Mouse (Mus musculus) forebrain, embryonic 16.5 days (tissue): ENCODE measurements at regions not wholly inside any gene's neighbourhood (a gene's known extent, or its start where the extent isn't known, plus 50 kb on each side); places are given as distances from the start of the nearest gene placed in this dataset.

Experiments used
- ATAC-seq: fragments of 200-750 bp; cut with Nextera tagmentation; 2 replicates; pipeline ENCODE4 v1.8.0; 2017; ENCODE audit warnings: mild to moderate bottlenecking, moderate library complexity
- H3K27ac ChIP-seq: fragments of 300-500 bp; sonication (generic); 2 replicates; pipeline ENCODE4 v1.5.1; 2014; ENCODE audit warnings: low read length, control low read depth
- H3K27me3 ChIP-seq: fragments of 300-500 bp; sonication (generic); replicated peaks from 2 replicates; pipeline ENCODE4 v1.6.1; 2014; ENCODE audit warnings: low read length; ENCODE audit not compliant: control insufficient read depth, insufficient read depth
- H3K36me3 ChIP-seq: fragments of 300-500 bp; sonication (generic); 2 replicates; pipeline ENCODE4 v1.6.1; 2014; ENCODE audit not compliant: control insufficient read depth, insufficient read depth
- H3K4me1 ChIP-seq: fragments of 300-500 bp; sonication (generic); replicated peaks from 2 replicates; pipeline ENCODE4 v1.6.1; 2014; ENCODE audit warnings: low read length; ENCODE audit not compliant: control insufficient read depth, insufficient read depth
- H3K4me2 ChIP-seq: fragments of 300-500 bp; sonication (generic); 2 replicates; pipeline ENCODE4 v1.6.1; 2014; ENCODE audit warnings: mild to moderate bottlenecking, low read length, control low read depth
- H3K4me3 ChIP-seq: fragments of 300-500 bp; sonication (generic); replicated peaks from 2 replicates; pipeline ENCODE4 v1.5.1; 2014; ENCODE audit warnings: mild to moderate bottlenecking, low read length, control low read depth
- H3K9ac ChIP-seq: fragments of 300-500 bp; sonication (generic); replicated peaks from 2 replicates; pipeline ENCODE4 v1.6.1; 2014; ENCODE audit warnings: low read depth, low read length, control low read depth
- H3K9me3 ChIP-seq: fragments of 300-500 bp; sonication (generic); 2 replicates; pipeline ENCODE4 v1.6.1; 2016; ENCODE audit warnings: low read length; ENCODE audit not compliant: control insufficient read depth
- WGBS: fragments of 180-500 bp; shearing (Covaris S2); extraction: QIAGEN DNeasy Blood & Tissue Kit; methylation state at CpG from one replicate; pipeline ENCODE4 v1.1.7; 2014; 5-methylcytosine and 5-hydroxymethylcytosine counted together

DNA sequence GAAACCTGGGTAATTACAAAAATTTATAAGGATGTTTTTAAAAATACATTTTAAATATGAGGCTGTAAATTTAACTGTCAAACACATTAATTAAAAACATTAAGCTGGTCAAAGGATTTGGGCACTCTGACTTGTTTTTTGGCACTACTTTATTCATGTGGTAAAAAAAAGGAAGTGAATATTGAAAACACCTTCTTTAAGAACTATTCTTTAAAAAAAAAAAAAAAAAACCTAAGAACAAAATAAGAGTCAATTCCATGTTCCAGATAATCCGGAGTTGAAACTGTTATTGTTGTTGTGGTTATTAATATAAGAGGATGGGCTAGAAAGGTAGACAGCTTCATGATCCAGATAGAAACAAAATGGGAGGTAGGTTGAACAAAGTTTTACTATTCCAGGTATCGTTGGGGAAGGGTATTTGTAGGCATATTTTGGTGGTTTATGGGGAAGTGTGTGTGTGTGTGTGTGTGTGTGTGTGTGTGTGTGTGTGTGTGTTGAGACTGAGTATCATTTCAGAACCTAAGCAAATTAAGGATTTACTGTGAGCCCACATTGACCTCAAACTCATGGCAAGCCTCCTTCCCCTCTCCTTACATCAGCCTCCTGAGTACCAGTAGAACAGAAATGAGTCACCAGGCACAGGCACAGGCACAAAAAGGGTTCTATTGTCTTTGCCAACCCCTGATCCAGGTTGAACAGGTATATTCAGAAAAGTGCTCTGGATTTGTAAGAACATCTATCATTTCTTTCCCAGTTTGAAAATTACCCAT is 85.2 kb upstream of the Hapln1 start:
- Histone ChIP-seq H3K36me3 (no peaks in the 10 kb centered on the region), H3K4me2 (no peak overlapping the region), H3K27ac (no peak overlapping the region), H3K27me3 (no peaks in the 10 kb centered on the region), H3K4me3 (no peak overlapping the region), H3K4me1 (no peaks in the 10 kb centered on the region), H3K9me3 (no peaks in the 10 kb centered on the region), H3K9ac (no peak overlapping the region)
- 86% methylated on average over 2 of the region's 2 CpGs for WGBS
- no peak for ATAC-seq

DNA sequence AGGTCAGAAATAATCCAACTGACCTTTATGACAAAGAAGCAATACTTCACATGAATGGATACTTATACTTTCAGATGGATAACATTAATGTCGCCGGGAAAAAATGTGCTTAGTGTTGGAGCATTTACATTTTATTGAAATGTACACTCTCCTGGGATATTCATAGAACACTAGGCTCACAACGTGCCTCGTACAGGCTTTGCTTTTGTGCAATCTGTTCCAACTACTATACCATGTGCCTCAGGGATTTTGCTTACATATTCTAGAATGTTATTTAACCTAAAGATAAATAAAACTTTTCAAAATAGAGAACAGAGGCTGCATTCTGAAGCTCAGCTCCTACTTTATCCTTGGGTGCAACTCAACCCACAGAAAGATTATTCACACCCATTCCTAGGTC is 75.8 kb upstream of the Hapln1 start:
- no peak overlapping the region for H3K27ac ChIP-seq
- H3K4me2 ChIP-seq = no peak overlapping the region
- H3K4me1 ChIP-seq = no peaks in the 10 kb centered on the region
- H3K4me3 ChIP-seq = no peak overlapping the region
- no peak overlapping the region for H3K9ac ChIP-seq
- H3K36me3 ChIP-seq = no peaks in the 10 kb centered on the region
- H3K9me3 ChIP-seq = no peaks in the 10 kb centered on the region
- WGBS = 81% methylated on average over 4 of the region's 4 CpGs
- no peaks in the 10 kb centered on the region for H3K27me3 ChIP-seq
- ATAC-seq = no peak
